Mouse (Mus musculus) yolk sac, embryonic 10.5 days (tissue): ENCODE measurements around the gene Dhh.

Experiments
- DNase-seq: peaks from one replicate; pipeline ENCODE4 v3.0.0-alpha.2; 2017; ENCODE audit warnings: low spot score

The Dhh gene

DNA sequence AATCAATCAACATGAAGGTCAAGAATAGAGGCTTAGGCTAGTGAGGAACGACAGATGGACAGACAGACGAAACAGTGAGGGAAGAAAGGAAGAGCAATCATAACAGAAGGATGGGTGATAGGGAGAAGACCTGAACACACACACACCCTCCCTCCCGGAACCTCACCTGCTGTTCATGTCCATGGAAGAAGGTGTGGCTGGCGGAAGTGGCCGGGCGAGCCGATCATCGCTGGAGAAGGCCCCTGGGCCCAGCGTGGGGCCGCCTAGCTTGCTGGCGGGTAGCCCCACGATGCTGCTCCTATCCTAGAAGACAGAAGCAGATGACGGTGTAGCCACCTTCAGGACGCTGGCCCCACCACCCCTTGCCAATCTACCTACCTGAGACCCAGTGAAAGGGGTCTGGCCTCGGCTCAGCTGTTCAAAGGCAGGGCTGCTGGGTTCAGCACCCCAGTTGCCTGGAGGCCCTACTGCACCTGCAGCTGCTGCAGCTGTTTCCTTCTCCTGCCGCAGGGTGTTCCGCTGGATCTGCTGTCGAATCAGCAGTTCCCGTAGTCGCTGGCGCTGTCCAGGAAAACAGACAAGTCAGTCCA lies 47.0 kb downstream of the Dhh start:
- no peak for DNase-seq

DNA sequence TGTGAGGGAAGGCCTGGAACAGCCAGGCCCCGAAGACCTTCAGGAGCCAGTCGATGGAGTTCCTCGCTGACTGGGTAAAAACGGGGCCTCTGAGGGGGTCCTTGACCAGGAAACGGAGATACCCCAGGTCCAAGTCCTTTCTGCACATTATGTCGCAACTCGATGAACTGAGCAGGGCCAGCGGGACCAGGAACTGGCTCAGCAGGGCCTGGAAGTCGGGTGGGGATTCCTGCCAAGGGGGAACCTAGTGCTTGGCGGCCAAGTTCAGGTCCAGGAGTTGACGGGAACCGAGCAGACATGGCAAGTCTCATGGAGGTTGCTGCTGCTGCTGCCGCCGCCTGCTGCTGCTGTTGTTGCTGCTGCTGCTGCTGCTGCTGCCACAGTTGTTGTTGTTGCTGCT lies 47.7 kb downstream of the Dhh start:
- DNase-seq: no peak

DNA sequence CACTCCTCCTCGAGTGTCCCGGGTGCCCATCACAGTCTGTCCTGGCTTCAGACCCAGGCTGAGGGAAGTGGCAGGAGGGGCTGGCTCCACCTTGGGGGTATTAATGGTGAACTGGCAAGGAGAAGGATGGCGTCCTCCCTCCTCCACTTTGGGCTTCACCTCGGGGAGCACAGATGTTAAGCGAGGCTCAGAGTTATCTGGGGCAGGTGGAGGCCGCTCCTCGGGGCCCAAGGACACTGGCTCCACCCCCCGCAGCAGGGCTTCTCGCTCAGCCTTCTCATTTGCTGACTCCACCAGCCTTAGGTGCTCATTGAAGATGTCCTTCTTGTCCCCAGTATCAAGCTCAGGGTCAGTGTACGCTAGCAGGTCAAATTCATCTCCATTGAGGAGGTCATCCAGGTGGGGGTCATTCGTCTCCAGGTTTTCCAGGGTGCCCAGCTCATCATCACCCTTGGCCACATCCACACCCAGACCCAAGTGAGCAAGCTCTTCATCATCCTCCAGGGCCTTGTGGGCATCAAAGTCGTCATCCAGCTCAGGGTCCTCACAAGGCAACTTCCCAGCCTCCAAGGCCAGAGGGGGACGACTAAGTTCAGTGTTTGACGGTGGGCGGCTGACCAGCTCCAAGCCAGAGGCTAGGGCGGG lies 48.3 kb downstream of the Dhh start:
- DNase-seq: no peak

DNA sequence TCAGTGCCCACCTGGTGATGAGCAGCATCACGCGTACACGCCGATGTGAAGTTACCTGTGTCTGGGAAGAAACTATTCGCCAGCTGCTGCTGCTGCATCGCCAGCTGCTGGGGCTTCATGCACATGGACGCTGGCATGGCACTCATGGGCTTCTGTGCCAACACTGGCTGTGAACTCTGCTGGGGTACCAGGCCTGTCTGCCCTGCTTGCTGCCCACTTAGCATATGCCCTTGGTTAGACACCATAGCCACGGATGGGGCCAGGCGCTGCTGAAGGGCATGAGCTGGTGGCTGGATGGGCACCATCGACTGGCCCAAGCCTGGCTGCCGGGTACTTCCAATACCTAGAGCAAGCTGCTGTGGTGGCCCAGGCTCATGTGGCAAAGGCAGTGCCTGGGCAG lies 49.2 kb downstream of the Dhh start:
- DNase-seq: no peak

DNA sequence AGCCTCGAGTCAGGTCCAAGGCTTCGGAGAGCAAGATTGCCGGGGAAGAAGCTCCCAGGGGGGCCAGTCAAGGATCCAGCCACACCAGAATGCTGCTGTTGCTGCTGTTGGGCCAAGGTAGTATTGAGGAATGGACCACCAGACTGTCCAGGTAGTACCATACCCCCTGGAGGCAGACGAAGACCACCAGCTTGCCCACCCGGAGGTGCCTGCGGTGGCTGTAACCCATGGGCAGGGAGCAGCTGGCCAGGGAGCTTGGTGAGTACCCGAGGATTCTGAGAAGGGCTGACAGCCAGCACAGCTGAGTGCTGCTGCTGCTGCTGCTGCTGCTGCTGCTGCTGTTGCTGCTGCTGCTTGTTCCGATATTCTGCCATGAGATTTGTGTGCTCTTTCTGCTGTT lies 52.2 kb downstream of the Dhh start:
- no peak for DNase-seq

DNA sequence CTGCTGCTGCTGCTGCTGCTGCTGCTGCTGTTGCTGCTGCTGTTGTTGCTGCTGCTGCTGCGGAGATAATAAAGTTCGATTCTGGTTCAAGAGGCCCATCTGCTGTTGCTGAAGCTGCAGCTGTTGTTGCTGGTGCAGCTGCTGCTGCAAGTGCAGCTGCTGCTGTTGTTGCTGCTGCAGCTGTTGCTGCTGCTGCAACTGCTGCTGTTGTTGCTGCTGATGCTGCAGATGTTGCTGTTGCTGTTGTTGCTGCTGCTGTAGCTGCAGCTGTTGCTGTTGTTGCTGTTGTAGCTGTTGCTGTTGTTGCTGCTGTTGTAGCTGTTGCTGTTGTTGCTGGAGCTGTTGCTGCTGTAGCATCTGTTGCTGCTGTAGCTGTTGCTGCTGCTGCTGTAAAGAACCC lies 53.2 kb downstream of the Dhh start:
- no peak for DNase-seq

DNA sequence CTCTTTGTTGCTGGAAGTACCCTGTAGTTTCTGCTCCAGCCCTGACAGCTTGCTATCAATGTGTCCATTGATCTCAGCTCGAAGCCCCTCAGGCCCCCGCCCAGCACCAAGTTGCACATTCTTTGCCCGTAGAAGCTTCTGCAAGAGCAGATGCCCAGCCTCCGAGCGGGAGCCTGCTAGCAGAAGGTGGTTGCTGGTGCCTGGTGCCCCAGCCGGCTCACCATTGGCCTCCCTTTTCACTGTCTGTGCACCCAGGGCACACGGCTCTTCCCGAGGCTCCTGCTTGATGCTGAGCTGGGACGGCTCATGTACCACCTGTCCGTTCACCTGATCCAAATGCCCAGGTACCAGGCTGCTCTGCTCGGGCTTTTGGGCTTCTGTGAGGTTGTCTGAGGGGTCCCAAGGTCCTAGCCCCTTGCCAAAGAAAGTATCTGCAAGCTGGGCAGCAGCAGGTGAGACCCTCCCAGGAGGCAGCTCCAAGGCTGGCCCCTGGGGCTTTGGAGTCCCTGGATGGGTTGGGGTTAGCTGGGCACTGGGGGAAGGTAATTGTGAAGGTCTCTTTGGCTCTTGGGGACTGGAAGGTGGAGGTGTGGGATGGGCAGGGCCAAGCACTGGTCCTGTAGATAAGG lies 54.6 kb downstream of the Dhh start:
- no peak for DNase-seq
